Mouse (Mus musculus): Measurements from ENCODE around the gene Pithd1. TPM values are rescaled to one million over a fixed set of nuclear protein-coding genes. Genes with fewer than 3 reads are reported as not detected.

Pithd1 gene
- polyA plus RNA-seq, 1 experiment from 2014 or later, result 68.3 TPM

- ATAC-seq, result no peak
- Histone ChIP-seq H3K36me3 (ENCODE audit: control insufficient read depth, insufficient read depth, low read length) (peaks cover 25% of the 10 kb centered on the region), H3K4me2 (ENCODE audit: low read length) (no peak overlapping the region), H3K4me3 (ENCODE audit: low read depth, low read length) (no peak overlapping the region), H3K27me3 (ENCODE audit: control insufficient read depth, insufficient read depth, low read depth, low read length) (no peaks in the 10 kb centered on the region), H3K4me1 (ENCODE audit: control insufficient read depth, insufficient read depth, low read length) (peaks cover 29% of the 10 kb centered on the region), H3K9ac (ENCODE audit: low read depth, low read length) (no peak overlapping the region), H3K9me3 (replicated peaks; ENCODE audit: control insufficient read depth, low read length, poor library complexity, severe bottlenecking) (no peaks in the 10 kb centered on the region), H3K27ac (ENCODE audit: low read length) (no peak overlapping the region)
- 89% methylated on average over 18 of the region's 18 CpGs for WGBS
These were observed 19.8 kb downstream of the Pithd1 start for GRCm38 (mm10) chr4:135967086-135967760.

- no peaks in the 10 kb centered on the region for H3K9me3 ChIP-seq (replicated peaks; ENCODE audit: control insufficient read depth, low read length, poor library complexity, severe bottlenecking)
- no peak overlapping the region for H3K27ac ChIP-seq (ENCODE audit: low read length)
- peaks cover 23% of the 10 kb centered on the region for H3K4me1 ChIP-seq (ENCODE audit: control insufficient read depth, insufficient read depth, low read length)
- 94% methylated on average over 16 of the region's 16 CpGs for WGBS
- H3K36me3 ChIP-seq (ENCODE audit: control insufficient read depth, insufficient read depth, low read length), result peaks cover 25% of the 10 kb centered on the region
- no peak overlapping the region for H3K4me3 ChIP-seq (ENCODE audit: low read depth, low read length)
- no peak overlapping the region for H3K9ac ChIP-seq (ENCODE audit: low read depth, low read length)
- H3K27me3 ChIP-seq (ENCODE audit: control insufficient read depth, insufficient read depth, low read depth, low read length), result no peaks in the 10 kb centered on the region
- H3K4me2 ChIP-seq (ENCODE audit: low read length), result no peak overlapping the region
- ATAC-seq, result no peak
These were observed 20.8 kb downstream of the Pithd1 start for GRCm38 (mm10) chr4:135966283-135966682.

GRCm38 (mm10) chr4:135965113-135965512 is 22.0 kb downstream of the Pithd1 start:
- no peaks in the 10 kb centered on the region for H3K27me3 ChIP-seq (ENCODE audit: control insufficient read depth, insufficient read depth, low read depth, low read length)
- ATAC-seq, result no peak
- H3K27ac ChIP-seq (ENCODE audit: low read length), result no peak overlapping the region
- H3K9me3 ChIP-seq (replicated peaks; ENCODE audit: control insufficient read depth, low read length, poor library complexity, severe bottlenecking), result no peaks in the 10 kb centered on the region
- no peak overlapping the region for H3K9ac ChIP-seq (ENCODE audit: low read depth, low read length)
- peaks cover 26% of the 10 kb centered on the region for H3K36me3 ChIP-seq (ENCODE audit: control insufficient read depth, insufficient read depth, low read length)
- 87% methylated on average over 9 of the region's 9 CpGs for WGBS
- no peak overlapping the region; the same call in 1 of the 2 replicates for H3K4me2 ChIP-seq (ENCODE audit: low read length)
- H3K4me3 ChIP-seq (ENCODE audit: low read depth, low read length), result no peak overlapping the region
- peaks cover 16% of the 10 kb centered on the region for H3K4me1 ChIP-seq (ENCODE audit: control insufficient read depth, insufficient read depth, low read length)

GRCm38 (mm10) chr4:135964426-135964825 is 22.6 kb downstream of the Pithd1 start:
- Histone ChIP-seq H3K4me1 (ENCODE audit: control insufficient read depth, insufficient read depth, low read length) (peaks cover 16% of the 10 kb centered on the region), H3K27me3 (ENCODE audit: control insufficient read depth, insufficient read depth, low read depth, low read length) (no peaks in the 10 kb centered on the region), H3K27ac (ENCODE audit: low read length) (peak overlapping the region; percentile 91), H3K4me2 (ENCODE audit: low read length) (peak overlapping the region; percentile 82), H3K9me3 (replicated peaks; ENCODE audit: control insufficient read depth, low read length, poor library complexity, severe bottlenecking) (no peaks in the 10 kb centered on the region), H3K36me3 (ENCODE audit: control insufficient read depth, insufficient read depth, low read length) (peaks cover 29% of the 10 kb centered on the region), H3K4me3 (ENCODE audit: low read depth, low read length) (peak overlapping the region; percentile 66), H3K9ac (ENCODE audit: low read depth, low read length) (peak overlapping the region; percentile 81)
- 0 out of 2 replicates have a peak, but pooled peaks have one; percentile 6 for ATAC-seq
- 3% methylated on average over 12 of the region's 12 CpGs for WGBS

GRCm38 (mm10) chr4:135963457-135964193 is 23.4 kb downstream of the Pithd1 start, which contains the start of gene Gale:
Gene Gale, plus strand, starts transcription at chr4:135963727.
- Histone ChIP-seq H3K9ac (ENCODE audit: low read depth, low read length) (peak within 1 kb of the TSS; percentile 81), H3K36me3 (ENCODE audit: control insufficient read depth, insufficient read depth, low read length) (peaks cover 24% of the 10 kb centered on the region)
- under 1% methylated on average over 56 of the region's 56 CpGs for WGBS

GRCm38 (mm10) chr4:135962946-135963345 is 24.1 kb downstream of the Pithd1 start:
- Histone ChIP-seq H3K9ac (ENCODE audit: low read depth, low read length) (peak overlapping the region; percentile 81), H3K4me3 (ENCODE audit: low read depth, low read length) (peak overlapping the region; percentile 66), H3K4me2 (ENCODE audit: low read length) (peak overlapping the region; percentile 91), H3K9me3 (replicated peaks; ENCODE audit: control insufficient read depth, low read length, poor library complexity, severe bottlenecking) (no peaks in the 10 kb centered on the region), H3K27me3 (ENCODE audit: control insufficient read depth, insufficient read depth, low read depth, low read length) (no peaks in the 10 kb centered on the region), H3K27ac (ENCODE audit: low read length) (peak overlapping the region; percentile 91), H3K36me3 (ENCODE audit: control insufficient read depth, insufficient read depth, low read length) (peaks cover 17% of the 10 kb centered on the region), H3K4me1 (ENCODE audit: control insufficient read depth, insufficient read depth, low read length) (peaks cover 16% of the 10 kb centered on the region)
- 8% methylated on average over 15 of the region's 15 CpGs for WGBS
- no peak; the same call in 1 of the 2 replicates for ATAC-seq

More at GRCm38 (mm10) chr4:135963457-135964193, 23.4 kb downstream of the Pithd1 start, which contains the start of gene Gale:
- no peaks in the 10 kb centered on the region for H3K27me3 ChIP-seq (ENCODE audit: control insufficient read depth, insufficient read depth, low read depth, low read length)
- peak within 1 kb of the TSS; percentile 91 for H3K27ac ChIP-seq (ENCODE audit: low read length)
- no peaks in the 10 kb centered on the region for H3K9me3 ChIP-seq (replicated peaks; ENCODE audit: control insufficient read depth, low read length, poor library complexity, severe bottlenecking)
- peaks cover 16% of the 10 kb centered on the region for H3K4me1 ChIP-seq (ENCODE audit: control insufficient read depth, insufficient read depth, low read length)
- H3K4me2 ChIP-seq (ENCODE audit: low read length), result peak within 1 kb of the TSS; percentile 91
- peak; percentile 94 for ATAC-seq
- peak within 1 kb of the TSS; percentile 66 for H3K4me3 ChIP-seq (ENCODE audit: low read depth, low read length)

GRCm38 (mm10) chr4:135962198-135962597 is 24.9 kb downstream of the Pithd1 start:
- H3K9me3 ChIP-seq (replicated peaks; ENCODE audit: control insufficient read depth, low read length, poor library complexity, severe bottlenecking), result no peaks in the 10 kb centered on the region
- no peak overlapping the region for H3K27ac ChIP-seq (ENCODE audit: low read length)
- H3K4me3 ChIP-seq (ENCODE audit: low read depth, low read length), result no peak overlapping the region
- H3K4me2 ChIP-seq (ENCODE audit: low read length), result no peak overlapping the region
- H3K36me3 ChIP-seq (ENCODE audit: control insufficient read depth, insufficient read depth, low read length), result peaks cover 10% of the 10 kb centered on the region
- WGBS, result 89% methylated on average over 7 of the region's 7 CpGs
- no peak for ATAC-seq
- no peak overlapping the region for H3K9ac ChIP-seq (ENCODE audit: low read depth, low read length)
- no peaks in the 10 kb centered on the region for H3K27me3 ChIP-seq (ENCODE audit: control insufficient read depth, insufficient read depth, low read depth, low read length)
- H3K4me1 ChIP-seq (ENCODE audit: control insufficient read depth, insufficient read depth, low read length), result peaks cover 16% of the 10 kb centered on the region

GRCm38 (mm10) chr4:135961709-135962108 is 25.4 kb downstream of the Pithd1 start:
- H3K36me3 ChIP-seq (ENCODE audit: control insufficient read depth, insufficient read depth, low read length), result peaks cover 10% of the 10 kb centered on the region
- no peak overlapping the region for H3K4me3 ChIP-seq (ENCODE audit: low read depth, low read length)
- H3K27ac ChIP-seq (ENCODE audit: low read length), result no peak overlapping the region
- no peak overlapping the region for H3K4me2 ChIP-seq (ENCODE audit: low read length)
- no peak for ATAC-seq
- WGBS, result 91% methylated on average over 5 of the region's 5 CpGs
- H3K9me3 ChIP-seq (replicated peaks; ENCODE audit: control insufficient read depth, low read length, poor library complexity, severe bottlenecking), result no peaks in the 10 kb centered on the region
- H3K27me3 ChIP-seq (ENCODE audit: control insufficient read depth, insufficient read depth, low read depth, low read length), result no peaks in the 10 kb centered on the region
- H3K4me1 ChIP-seq (ENCODE audit: control insufficient read depth, insufficient read depth, low read length), result peaks cover 16% of the 10 kb centered on the region
- H3K9ac ChIP-seq (ENCODE audit: low read depth, low read length), result no peak overlapping the region

GRCm38 (mm10) chr4:135960717-135961116 is 26.3 kb downstream of the Pithd1 start:
- no peak overlapping the region for H3K4me2 ChIP-seq (ENCODE audit: low read length)
- peaks cover 15% of the 10 kb centered on the region for H3K36me3 ChIP-seq (ENCODE audit: control insufficient read depth, insufficient read depth, low read length)
- H3K27me3 ChIP-seq (ENCODE audit: control insufficient read depth, insufficient read depth, low read depth, low read length), result no peaks in the 10 kb centered on the region
- no peak overlapping the region for H3K9ac ChIP-seq (ENCODE audit: low read depth, low read length)
- no peak overlapping the region for H3K4me3 ChIP-seq (ENCODE audit: low read depth, low read length)
- peaks cover 16% of the 10 kb centered on the region for H3K4me1 ChIP-seq (ENCODE audit: control insufficient read depth, insufficient read depth, low read length)
- no peak for ATAC-seq
- WGBS, result 23% methylated on average over 5 of the region's 5 CpGs
- no peaks in the 10 kb centered on the region for H3K9me3 ChIP-seq (replicated peaks; ENCODE audit: control insufficient read depth, low read length, poor library complexity, severe bottlenecking)
- no peak overlapping the region for H3K27ac ChIP-seq (ENCODE audit: low read length)
